Mouse (Mus musculus): ENCODE results near the gene Rsc1a1. TPM values are rescaled to one million over a fixed set of nuclear protein-coding genes. Genes with fewer than 3 reads are reported as not detected.

The Rsc1a1 gene
- not detected in 2 replicates for polyA plus RNA-seq (2015; fragmentation: Nextera tagmentation; extraction: Ambion mirVana)

GRCm38 (mm10) chr4:141685499-141685898, at the start of gene Rsc1a1:
Gene Rsc1a1, minus strand, starts transcription at chr4:141685599.
- Histone ChIP-seq H3K27ac (ENCODE audit: low read length) (no peak within 1 kb of the TSS), H3K9me3 (replicated peaks; ENCODE audit: control insufficient read depth, low read length) (no peaks in the 10 kb centered on the region), H3K4me1 (ENCODE audit: control insufficient read depth, insufficient read depth, low read length) (peaks cover 11% of the 10 kb centered on the region), H3K27me3 (ENCODE audit: control insufficient read depth, insufficient read depth, low read length) (no peaks in the 10 kb centered on the region), H3K36me3 (ENCODE audit: control insufficient read depth, insufficient read depth, low read length) (peaks cover 30% of the 10 kb centered on the region), H3K9ac (ENCODE audit: low read length) (no peak within 1 kb of the TSS), H3K4me2 (ENCODE audit: low read depth, low read length) (no peak within 1 kb of the TSS), H3K4me3 (replicated peaks; ENCODE audit: low read length) (no peak within 1 kb of the TSS)
- ATAC-seq (ENCODE audit: insufficient read depth, low FRiP score), result no peak
- 94% methylated on average over 6 of the region's 6 CpGs for WGBS

GRCm38 (mm10) chr4:141735206-141735560, 49.8 kb upstream of the Rsc1a1 start:
- Histone ChIP-seq H3K9me3 (replicated peaks; ENCODE audit: control insufficient read depth, low read length) (no peaks in the 10 kb centered on the region), H3K27me3 (ENCODE audit: control insufficient read depth, insufficient read depth, low read length) (no peaks in the 10 kb centered on the region), H3K4me1 (ENCODE audit: control insufficient read depth, insufficient read depth, low read length) (no peaks in the 10 kb centered on the region; the same call in 1 of the 2 replicates), H3K9ac (ENCODE audit: low read length) (peak overlapping the region; percentile 43; the same call in 1 of the 2 replicates), H3K36me3 (ENCODE audit: control insufficient read depth, insufficient read depth, low read length) (no peaks in the 10 kb centered on the region), H3K27ac (ENCODE audit: low read length) (peak overlapping the region; percentile 89), H3K4me2 (ENCODE audit: low read depth, low read length) (peak overlapping the region; percentile 61), H3K4me3 (replicated peaks; ENCODE audit: low read length) (peak overlapping the region; percentile 42)
- no peak for ATAC-seq (ENCODE audit: insufficient read depth, low FRiP score)
- 23% methylated on average over 9 of the region's 9 CpGs for WGBS

GRCm38 (mm10) chr4:141734446-141735205, 49.2 kb upstream of the Rsc1a1 start:
- H3K4me3 ChIP-seq (replicated peaks; ENCODE audit: low read length), result peak overlapping the region; percentile 42
- peak overlapping the region; percentile 61 for H3K4me2 ChIP-seq (ENCODE audit: low read depth, low read length)
- no peaks in the 10 kb centered on the region for H3K36me3 ChIP-seq (ENCODE audit: control insufficient read depth, insufficient read depth, low read length)
- WGBS, result 6% methylated on average over 24 of the region's 24 CpGs
- peak; percentile 94 for ATAC-seq (ENCODE audit: insufficient read depth, low FRiP score)
- peak overlapping the region; percentile 61 for H3K9ac ChIP-seq (ENCODE audit: low read length)
- H3K9me3 ChIP-seq (replicated peaks; ENCODE audit: control insufficient read depth, low read length), result no peaks in the 10 kb centered on the region
- no peaks in the 10 kb centered on the region; the same call in 1 of the 2 replicates for H3K4me1 ChIP-seq (ENCODE audit: control insufficient read depth, insufficient read depth, low read length)
- H3K27ac ChIP-seq (ENCODE audit: low read length), result peak overlapping the region; percentile 89
- no peaks in the 10 kb centered on the region for H3K27me3 ChIP-seq (ENCODE audit: control insufficient read depth, insufficient read depth, low read length)

GRCm38 (mm10) chr4:141731766-141732165, 46.4 kb upstream of the Rsc1a1 start:
- no peaks in the 10 kb centered on the region for H3K9me3 ChIP-seq (replicated peaks; ENCODE audit: control insufficient read depth, low read length)
- no peak overlapping the region for H3K9ac ChIP-seq (ENCODE audit: low read length)
- no peak overlapping the region for H3K4me3 ChIP-seq (replicated peaks; ENCODE audit: low read length)
- 62% methylated on average over 5 of the region's 5 CpGs for WGBS
- no peaks in the 10 kb centered on the region for H3K36me3 ChIP-seq (ENCODE audit: control insufficient read depth, insufficient read depth, low read length)
- no peaks in the 10 kb centered on the region for H3K27me3 ChIP-seq (ENCODE audit: control insufficient read depth, insufficient read depth, low read length)
- no peak overlapping the region for H3K4me2 ChIP-seq (ENCODE audit: low read depth, low read length)
- 0 out of 2 replicates have a peak, but pooled peaks have one; percentile 29 for ATAC-seq (ENCODE audit: insufficient read depth, low FRiP score)
- no peak overlapping the region for H3K27ac ChIP-seq (ENCODE audit: low read length)
- H3K4me1 ChIP-seq (ENCODE audit: control insufficient read depth, insufficient read depth, low read length), result no peaks in the 10 kb centered on the region; the same call in 1 of the 2 replicates

- H3K4me2 ChIP-seq (ENCODE audit: low read depth, low read length), result no peak overlapping the region
- WGBS, result 79% methylated on average over 13 of the region's 13 CpGs
Measured at GRCm38 (mm10) chr4:141730401-141730800, 45.0 kb upstream of the Rsc1a1 start.

GRCm38 (mm10) chr4:141729266-141729665, 43.9 kb upstream of the Rsc1a1 start:
- H3K4me1 ChIP-seq (ENCODE audit: control insufficient read depth, insufficient read depth, low read length), result no peaks in the 10 kb centered on the region; the same call in 1 of the 2 replicates
- no peaks in the 10 kb centered on the region for H3K36me3 ChIP-seq (ENCODE audit: control insufficient read depth, insufficient read depth, low read length)
- H3K9me3 ChIP-seq (replicated peaks; ENCODE audit: control insufficient read depth, low read length), result no peaks in the 10 kb centered on the region
- H3K4me2 ChIP-seq (ENCODE audit: low read depth, low read length), result no peak overlapping the region
- H3K4me3 ChIP-seq (replicated peaks; ENCODE audit: low read length), result no peak overlapping the region
- peak overlapping the region; percentile 60 for H3K27ac ChIP-seq (ENCODE audit: low read length)
- peak; percentile 71; the same call in 1 of the 2 replicates for ATAC-seq (ENCODE audit: insufficient read depth, low FRiP score)
- no peaks in the 10 kb centered on the region for H3K27me3 ChIP-seq (ENCODE audit: control insufficient read depth, insufficient read depth, low read length)
- peak overlapping the region; percentile 29; the same call in 1 of the 2 replicates for H3K9ac ChIP-seq (ENCODE audit: low read length)
- 70% methylated on average over 3 of the region's 3 CpGs for WGBS

More at GRCm38 (mm10) chr4:141730401-141730800, 45.0 kb upstream of the Rsc1a1 start:
- Histone ChIP-seq H3K4me3 (replicated peaks; ENCODE audit: low read length) (no peak overlapping the region), H3K9ac (ENCODE audit: low read length) (no peak overlapping the region), H3K36me3 (ENCODE audit: control insufficient read depth, insufficient read depth, low read length) (no peaks in the 10 kb centered on the region), H3K9me3 (replicated peaks; ENCODE audit: control insufficient read depth, low read length) (no peaks in the 10 kb centered on the region), H3K4me1 (ENCODE audit: control insufficient read depth, insufficient read depth, low read length) (no peaks in the 10 kb centered on the region; the same call in 1 of the 2 replicates), H3K27me3 (ENCODE audit: control insufficient read depth, insufficient read depth, low read length) (no peaks in the 10 kb centered on the region), H3K27ac (ENCODE audit: low read length) (no peak overlapping the region)
- ATAC-seq (ENCODE audit: insufficient read depth, low FRiP score), result no peak

- Histone ChIP-seq H3K27ac (ENCODE audit: low read length) (peak overlapping the region; percentile 68; the same call in 1 of the 2 replicates), H3K9me3 (replicated peaks; ENCODE audit: control insufficient read depth, low read length) (no peaks in the 10 kb centered on the region), H3K27me3 (ENCODE audit: control insufficient read depth, insufficient read depth, low read length) (no peaks in the 10 kb centered on the region), H3K4me1 (ENCODE audit: control insufficient read depth, insufficient read depth, low read length) (peaks cover 20% of the 10 kb centered on the region), H3K9ac (ENCODE audit: low read length) (no peak overlapping the region), H3K36me3 (ENCODE audit: control insufficient read depth, insufficient read depth, low read length) (no peaks in the 10 kb centered on the region), H3K4me3 (replicated peaks; ENCODE audit: low read length) (no peak overlapping the region), H3K4me2 (ENCODE audit: low read depth, low read length) (no peak overlapping the region)
- WGBS, result 39% methylated on average over 3 of the region's 3 CpGs
- ATAC-seq (ENCODE audit: insufficient read depth, low FRiP score), result no peak; the same call in 1 of the 2 replicates
Measured at GRCm38 (mm10) chr4:141725738-141726137, 40.3 kb upstream of the Rsc1a1 start.

- H3K4me1 ChIP-seq (ENCODE audit: control insufficient read depth, insufficient read depth, low read length), result peaks cover 23% of the 10 kb centered on the region
- WGBS, result 71% methylated on average over 5 of the region's 5 CpGs
- H3K9me3 ChIP-seq (replicated peaks; ENCODE audit: control insufficient read depth, low read length), result no peaks in the 10 kb centered on the region
- no peaks in the 10 kb centered on the region for H3K27me3 ChIP-seq (ENCODE audit: control insufficient read depth, insufficient read depth, low read length)
- peak overlapping the region; percentile 68; the same call in 1 of the 2 replicates for H3K27ac ChIP-seq (ENCODE audit: low read length)
- ATAC-seq (ENCODE audit: insufficient read depth, low FRiP score), result no peak
- H3K9ac ChIP-seq (ENCODE audit: low read length), result no peak overlapping the region
- 0 out of 2 replicates have a peak, but pooled peaks cover 4% of the 10 kb centered on the region for H3K36me3 ChIP-seq (ENCODE audit: control insufficient read depth, insufficient read depth, low read length)
- H3K4me2 ChIP-seq (ENCODE audit: low read depth, low read length), result no peak overlapping the region
- no peak overlapping the region for H3K4me3 ChIP-seq (replicated peaks; ENCODE audit: low read length)
Measured at GRCm38 (mm10) chr4:141725277-141725676, 39.9 kb upstream of the Rsc1a1 start.

GRCm38 (mm10) chr4:141724594-141724993, 39.2 kb upstream of the Rsc1a1 start:
- H3K36me3 ChIP-seq (ENCODE audit: control insufficient read depth, insufficient read depth, low read length), result peaks cover 8% of the 10 kb centered on the region; the same call in 1 of the 2 replicates

More at GRCm38 (mm10) chr4:141724594-141724993, 39.2 kb upstream of the Rsc1a1 start:
- no peak overlapping the region for H3K27ac ChIP-seq (ENCODE audit: low read length)
- ATAC-seq (ENCODE audit: insufficient read depth, low FRiP score), result no peak
- H3K9me3 ChIP-seq (replicated peaks; ENCODE audit: control insufficient read depth, low read length), result no peaks in the 10 kb centered on the region
- H3K4me3 ChIP-seq (replicated peaks; ENCODE audit: low read length), result no peak overlapping the region
- no peak overlapping the region for H3K4me2 ChIP-seq (ENCODE audit: low read depth, low read length)
- WGBS, result 66% methylated on average over 11 of the region's 11 CpGs
- no peak overlapping the region for H3K9ac ChIP-seq (ENCODE audit: low read length)
- H3K4me1 ChIP-seq (ENCODE audit: control insufficient read depth, insufficient read depth, low read length), result peaks cover 29% of the 10 kb centered on the region
- H3K27me3 ChIP-seq (ENCODE audit: control insufficient read depth, insufficient read depth, low read length), result no peaks in the 10 kb centered on the region

Data from stomach, embryonic 16.5 days (tissue).